Mouse (Mus musculus): ENCODE measurements around the gene Adamts17. TPM values are rescaled to one million over a fixed set of nuclear protein-coding genes. Genes with fewer than 3 reads are reported as not detected.
A peak's percentile ranks its signal among the peaks of the same experiment; 100 is the strongest.

Adamts17 gene
- polyA plus RNA-seq, 1 experiment from 2014 or later, result 4.6 TPM

- Histone ChIP-seq H3K4me1 (0 out of 2 replicates have a peak, but pooled peaks cover 5% of the 10 kb centered on the region), H3K36me3 (no peaks in the 10 kb centered on the region), H3K27ac (no peak overlapping the region), H3K4me3 (no peak overlapping the region), H3K27me3 (ENCODE audit: insufficient read depth, poor library complexity, severe bottlenecking) (no peaks in the 10 kb centered on the region), H3K9me3 (no peaks in the 10 kb centered on the region)
- WGBS, result 79% methylated on average over 5 of the region's 5 CpGs
- no peak for DNase-seq (ENCODE audit: low spot score)
Measured at GRCm38 (mm10) chr7:66903014-66903413, 63.5 kb downstream of the Adamts17 start.

- no peaks in the 10 kb centered on the region for H3K9me3 ChIP-seq
- no peak for DNase-seq (ENCODE audit: low spot score)
- 80% methylated on average over 4 of the region's 4 CpGs for WGBS
Measured at GRCm38 (mm10) chr7:66905941-66906340, 66.4 kb downstream of the Adamts17 start.

GRCm38 (mm10) chr7:66912866-66913265, 73.3 kb downstream of the Adamts17 start:
- no peak overlapping the region for H3K4me3 ChIP-seq
- no peaks in the 10 kb centered on the region for H3K27me3 ChIP-seq (ENCODE audit: insufficient read depth, poor library complexity, severe bottlenecking)
- peaks cover 10% of the 10 kb centered on the region for H3K4me1 ChIP-seq
- no peaks in the 10 kb centered on the region for H3K36me3 ChIP-seq
- peak overlapping the region; percentile 70 for H3K27ac ChIP-seq
- DNase-seq (ENCODE audit: low spot score), result no peak
- 56% methylated on average over 5 of the region's 5 CpGs for WGBS
- H3K9me3 ChIP-seq, result no peaks in the 10 kb centered on the region

More at GRCm38 (mm10) chr7:66905941-66906340, 66.4 kb downstream of the Adamts17 start:
- no peaks in the 10 kb centered on the region for H3K36me3 ChIP-seq
- no peak overlapping the region for H3K27ac ChIP-seq
- H3K27me3 ChIP-seq (ENCODE audit: insufficient read depth, poor library complexity, severe bottlenecking), result no peaks in the 10 kb centered on the region
- H3K4me1 ChIP-seq, result 0 out of 2 replicates have a peak, but pooled peaks cover 5% of the 10 kb centered on the region
- no peak overlapping the region for H3K4me3 ChIP-seq

- WGBS, result 85% methylated on average over 3 of the region's 3 CpGs
- H3K4me3 ChIP-seq, result no peak overlapping the region
- H3K27me3 ChIP-seq (ENCODE audit: insufficient read depth, poor library complexity, severe bottlenecking), result no peaks in the 10 kb centered on the region
- DNase-seq (ENCODE audit: low spot score), result peak; percentile 6
- H3K4me1 ChIP-seq, result peaks cover under 1% of the 10 kb centered on the region; the same call in 1 of the 2 replicates
- no peaks in the 10 kb centered on the region for H3K36me3 ChIP-seq
- H3K9me3 ChIP-seq, result no peaks in the 10 kb centered on the region
- no peak overlapping the region for H3K27ac ChIP-seq
Measured at GRCm38 (mm10) chr7:66923595-66923994, 84.1 kb downstream of the Adamts17 start.

GRCm38 (mm10) chr7:66924104-66924503, 84.6 kb downstream of the Adamts17 start:
- Histone ChIP-seq H3K27ac (no peak overlapping the region), H3K4me3 (no peak overlapping the region), H3K4me1 (peaks cover 6% of the 10 kb centered on the region), H3K36me3 (no peaks in the 10 kb centered on the region), H3K27me3 (ENCODE audit: insufficient read depth, poor library complexity, severe bottlenecking) (no peaks in the 10 kb centered on the region), H3K9me3 (no peaks in the 10 kb centered on the region)
- no peak for DNase-seq (ENCODE audit: low spot score)
- 83% methylated on average over 1 of the region's 1 CpGs for WGBS

- no peak overlapping the region for H3K27ac ChIP-seq
Measured at GRCm38 (mm10) chr7:66929263-66929662, 89.7 kb downstream of the Adamts17 start.

GRCm38 (mm10) chr7:66931291-66931690, 91.8 kb downstream of the Adamts17 start:
- Histone ChIP-seq H3K4me1 (peaks cover 49% of the 10 kb centered on the region), H3K27ac (no peak overlapping the region), H3K27me3 (ENCODE audit: insufficient read depth, poor library complexity, severe bottlenecking) (no peaks in the 10 kb centered on the region), H3K36me3 (no peaks in the 10 kb centered on the region), H3K9me3 (no peaks in the 10 kb centered on the region), H3K4me3 (no peak overlapping the region)
- DNase-seq (ENCODE audit: low spot score), result peak; percentile 52
- WGBS, result 94% methylated on average over 1 of the region's 1 CpGs

More at GRCm38 (mm10) chr7:66929263-66929662, 89.7 kb downstream of the Adamts17 start:
- WGBS, result 27% methylated on average over 6 of the region's 6 CpGs
- Histone ChIP-seq H3K9me3 (no peaks in the 10 kb centered on the region), H3K27me3 (ENCODE audit: insufficient read depth, poor library complexity, severe bottlenecking) (no peaks in the 10 kb centered on the region), H3K4me3 (no peak overlapping the region), H3K4me1 (peaks cover 29% of the 10 kb centered on the region), H3K36me3 (no peaks in the 10 kb centered on the region)
- peak; percentile 74 for DNase-seq (ENCODE audit: low spot score)

GRCm38 (mm10) chr7:66933251-66933650, 93.7 kb downstream of the Adamts17 start:
- no peaks in the 10 kb centered on the region for H3K9me3 ChIP-seq
- H3K36me3 ChIP-seq, result no peaks in the 10 kb centered on the region
- H3K27me3 ChIP-seq (ENCODE audit: insufficient read depth, poor library complexity, severe bottlenecking), result no peaks in the 10 kb centered on the region
- 27% methylated on average over 4 of the region's 4 CpGs for WGBS
- H3K27ac ChIP-seq, result peak overlapping the region; percentile 53; the same call in 1 of the 2 replicates
- DNase-seq (ENCODE audit: low spot score), result no peak
- H3K4me3 ChIP-seq, result no peak overlapping the region
- peaks cover 59% of the 10 kb centered on the region for H3K4me1 ChIP-seq

- Histone ChIP-seq H3K27ac (0 out of 2 replicates have a peak overlapping the region, but pooled peaks have one; percentile 53), H3K4me1 (peaks cover 61% of the 10 kb centered on the region), H3K9me3 (no peaks in the 10 kb centered on the region), H3K36me3 (no peaks in the 10 kb centered on the region), H3K4me3 (no peak overlapping the region), H3K27me3 (ENCODE audit: insufficient read depth, poor library complexity, severe bottlenecking) (no peaks in the 10 kb centered on the region)
- no peak for DNase-seq (ENCODE audit: low spot score)
- WGBS, result 73% methylated on average over 6 of the region's 6 CpGs
Measured at GRCm38 (mm10) chr7:66934062-66934461, 94.5 kb downstream of the Adamts17 start.

GRCm38 (mm10) chr7:66935041-66935440, 95.5 kb downstream of the Adamts17 start:
- no peaks in the 10 kb centered on the region for H3K27me3 ChIP-seq (ENCODE audit: insufficient read depth, poor library complexity, severe bottlenecking)

GRCm38 (mm10) chr7:66936042-66936755, 96.7 kb downstream of the Adamts17 start:
- H3K9me3 ChIP-seq, result no peaks in the 10 kb centered on the region
- WGBS, result 63% methylated on average over 8 of the region's 8 CpGs
- DNase-seq (ENCODE audit: low spot score), result no peak
- no peak overlapping the region for H3K4me3 ChIP-seq
- H3K36me3 ChIP-seq, result no peaks in the 10 kb centered on the region
- no peaks in the 10 kb centered on the region for H3K27me3 ChIP-seq (ENCODE audit: insufficient read depth, poor library complexity, severe bottlenecking)
- H3K4me1 ChIP-seq, result peaks cover 59% of the 10 kb centered on the region
- no peak overlapping the region for H3K27ac ChIP-seq

More at GRCm38 (mm10) chr7:66935041-66935440, 95.5 kb downstream of the Adamts17 start:
- 85% methylated on average over 6 of the region's 6 CpGs for WGBS
- H3K27ac ChIP-seq, result peak overlapping the region; percentile 52; the same call in 1 of the 2 replicates
- no peak for DNase-seq (ENCODE audit: low spot score)
- no peak overlapping the region for H3K4me3 ChIP-seq
- peaks cover 59% of the 10 kb centered on the region for H3K4me1 ChIP-seq
- H3K36me3 ChIP-seq, result no peaks in the 10 kb centered on the region
- H3K9me3 ChIP-seq, result no peaks in the 10 kb centered on the region

- peaks cover 59% of the 10 kb centered on the region for H3K4me1 ChIP-seq
- 82% methylated on average over 2 of the region's 2 CpGs for WGBS
- H3K27me3 ChIP-seq (ENCODE audit: insufficient read depth, poor library complexity, severe bottlenecking), result no peaks in the 10 kb centered on the region
- no peaks in the 10 kb centered on the region for H3K36me3 ChIP-seq
- H3K4me3 ChIP-seq, result no peak overlapping the region
- no peak for DNase-seq (ENCODE audit: low spot score)
- H3K27ac ChIP-seq, result no peak overlapping the region
- H3K9me3 ChIP-seq, result no peaks in the 10 kb centered on the region
Measured at GRCm38 (mm10) chr7:66936911-66937310, 97.4 kb downstream of the Adamts17 start.

GRCm38 (mm10) chr7:66938988-66939783, 99.7 kb downstream of the Adamts17 start:
- Histone ChIP-seq H3K27me3 (ENCODE audit: insufficient read depth, poor library complexity, severe bottlenecking) (no peaks in the 10 kb centered on the region), H3K27ac (no peak overlapping the region), H3K9me3 (no peaks in the 10 kb centered on the region), H3K4me1 (peaks cover 43% of the 10 kb centered on the region), H3K4me3 (no peak overlapping the region), H3K36me3 (no peaks in the 10 kb centered on the region)
- no peak for DNase-seq (ENCODE audit: low spot score)
- WGBS, result 72% methylated on average over 13 of the region's 13 CpGs
